Mouse (Mus musculus): ENCODE results near the gene Lrr1. TPM values are rescaled to one million over a fixed set of nuclear protein-coding genes. Genes with fewer than 3 reads are reported as not detected.

Lrr1 gene
- polyA plus RNA-seq, 1 experiment from 2014 or later, result 33.8 TPM

DNA sequence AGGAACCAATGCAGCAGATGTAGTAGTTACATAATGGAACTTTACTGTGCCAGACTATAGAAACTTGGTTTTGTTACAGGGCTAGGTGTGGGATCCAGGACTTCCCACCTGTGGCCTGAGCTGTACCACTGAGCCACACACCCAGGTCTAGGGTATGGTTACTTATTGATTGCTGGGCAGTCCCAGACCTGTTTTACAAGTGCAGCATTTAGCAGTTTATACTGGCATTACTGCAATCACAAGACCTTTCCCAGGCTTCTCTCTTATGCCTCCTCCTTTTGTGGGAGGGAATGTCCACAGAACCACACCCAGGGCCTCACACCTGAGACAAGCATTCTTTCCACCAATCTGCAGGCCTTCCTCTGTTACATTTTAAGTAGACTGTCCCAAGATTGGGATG, 30.4 kb downstream of the Lrr1 start:
- no peak overlapping the region for H3K4me3 ChIP-seq (ENCODE audit: low read depth, low read length)
- no peak overlapping the region for H3K9ac ChIP-seq (ENCODE audit: low read length)
- H3K4me1 ChIP-seq (replicated peaks; ENCODE audit: control insufficient read depth, insufficient read depth, low read length), result no peaks in the 10 kb centered on the region
- DNase-seq (ENCODE audit: low spot score) (no peak), ATAC-seq (replicated peaks; ENCODE audit: low FRiP score) (no peak)
- H3K4me2 ChIP-seq (ENCODE audit: low read depth, low read length, severe bottlenecking), result no peak overlapping the region
- no peaks in the 10 kb centered on the region for H3K9me3 ChIP-seq (ENCODE audit: control insufficient read depth, low read length)
- H3K27ac ChIP-seq (ENCODE audit: low read depth, low read length), result no peak overlapping the region
- H3K36me3 ChIP-seq (ENCODE audit: control insufficient read depth, insufficient read depth, low read length), result peaks cover 8% of the 10 kb centered on the region
- no peaks in the 10 kb centered on the region for H3K27me3 ChIP-seq (ENCODE audit: control insufficient read depth, insufficient read depth, low read length)

DNA sequence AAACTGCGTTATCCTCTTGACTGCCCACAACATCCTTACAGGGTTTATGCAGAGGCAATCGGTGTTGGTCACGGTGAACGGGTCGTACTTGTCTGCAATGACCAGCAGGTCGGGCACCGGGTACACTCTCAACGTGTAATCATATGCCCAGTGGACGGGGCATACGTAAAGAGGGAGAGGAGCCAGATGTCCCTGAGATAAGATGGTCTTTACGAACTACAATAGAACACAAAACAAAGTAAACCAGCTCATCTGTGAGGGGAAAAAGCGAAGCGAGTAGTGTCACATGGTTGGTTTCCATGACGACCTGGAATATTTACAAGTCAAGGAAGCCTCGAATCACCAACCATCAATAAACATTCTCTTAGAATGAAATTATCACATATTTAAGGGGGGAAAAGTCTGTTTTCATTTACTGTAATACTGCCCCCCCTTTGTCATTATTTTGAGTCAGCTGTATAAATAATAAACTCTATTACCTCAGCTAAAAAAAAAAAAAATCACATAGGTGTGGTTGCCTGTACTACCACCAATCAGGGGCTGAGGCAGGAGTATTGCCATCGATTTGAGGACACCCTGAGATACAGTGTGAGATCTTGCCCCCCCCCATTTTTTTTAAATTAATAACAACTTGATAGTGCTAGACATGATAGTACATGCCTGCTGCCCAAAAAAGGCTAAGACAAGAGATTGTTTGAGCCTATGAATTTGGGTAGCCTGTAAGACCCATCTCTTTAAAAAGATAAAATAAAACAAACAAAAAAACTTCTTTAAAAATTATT, 35.6 kb downstream of the Lrr1 start, which contains the start of gene Gm49384:
Gm49384 (minus strand) TSS at position 216 of the 782 bp plus-strand sequence.
- peak; percentile 43 for DNase-seq (ENCODE audit: low spot score)

DNA sequence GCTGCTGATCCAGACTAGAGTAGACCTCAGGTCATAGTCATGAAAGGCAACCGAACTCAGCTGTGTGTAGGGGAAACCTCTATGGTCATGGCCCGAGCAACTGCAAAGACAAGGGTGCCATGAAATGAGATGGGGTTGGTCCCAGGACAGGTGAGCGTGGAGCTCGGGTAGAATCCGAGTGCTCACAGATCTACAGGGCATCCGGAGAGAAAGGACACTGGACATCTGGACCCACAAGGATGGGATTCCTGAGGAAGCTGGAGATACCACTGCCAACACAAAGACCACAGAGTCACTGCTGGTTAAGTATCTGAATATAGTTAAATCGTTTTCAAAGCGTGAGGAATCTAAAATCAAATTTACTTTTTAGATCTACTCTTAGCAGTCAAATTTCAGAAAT, 38.8 kb downstream of the Lrr1 start:
- Histone ChIP-seq H3K9me3 (ENCODE audit: control insufficient read depth, low read length) (no peaks in the 10 kb centered on the region), H3K27me3 (ENCODE audit: control insufficient read depth, insufficient read depth, low read length) (no peaks in the 10 kb centered on the region), H3K4me2 (ENCODE audit: low read depth, low read length, severe bottlenecking) (no peak overlapping the region), H3K4me3 (ENCODE audit: low read depth, low read length) (no peak overlapping the region), H3K36me3 (ENCODE audit: control insufficient read depth, insufficient read depth, low read length) (peaks cover 9% of the 10 kb centered on the region; the same call in 1 of the 2 replicates), H3K27ac (ENCODE audit: low read depth, low read length) (no peak overlapping the region), H3K9ac (ENCODE audit: low read length) (no peak overlapping the region), H3K4me1 (replicated peaks; ENCODE audit: control insufficient read depth, insufficient read depth, low read length) (no peaks in the 10 kb centered on the region)
- DNase-seq (ENCODE audit: low spot score) (peak; percentile 34), ATAC-seq (replicated peaks; ENCODE audit: low FRiP score) (no peak)
- WGBS, result 92% methylated on average over 8 of the region's 8 CpGs

More for the DNA sequence above, 35.6 kb downstream of the Lrr1 start, which contains the start of gene Gm49384:
- Histone ChIP-seq H3K4me2 (ENCODE audit: low read depth, low read length, severe bottlenecking) (no peak within 1 kb of the TSS), H3K4me3 (ENCODE audit: low read depth, low read length) (no peak within 1 kb of the TSS), H3K9me3 (ENCODE audit: control insufficient read depth, low read length) (no peaks in the 10 kb centered on the region), H3K9ac (ENCODE audit: low read length) (no peak within 1 kb of the TSS), H3K4me1 (replicated peaks; ENCODE audit: control insufficient read depth, insufficient read depth, low read length) (no peaks in the 10 kb centered on the region), H3K27me3 (ENCODE audit: control insufficient read depth, insufficient read depth, low read length) (no peaks in the 10 kb centered on the region), H3K27ac (ENCODE audit: low read depth, low read length) (no peak within 1 kb of the TSS), H3K36me3 (ENCODE audit: control insufficient read depth, insufficient read depth, low read length) (peaks cover 11% of the 10 kb centered on the region)
- WGBS, result 90% methylated on average over 16 of the region's 16 CpGs
- no peak; the same call in 1 of the 2 replicates for ATAC-seq (replicated peaks; ENCODE audit: low FRiP score)

DNA sequence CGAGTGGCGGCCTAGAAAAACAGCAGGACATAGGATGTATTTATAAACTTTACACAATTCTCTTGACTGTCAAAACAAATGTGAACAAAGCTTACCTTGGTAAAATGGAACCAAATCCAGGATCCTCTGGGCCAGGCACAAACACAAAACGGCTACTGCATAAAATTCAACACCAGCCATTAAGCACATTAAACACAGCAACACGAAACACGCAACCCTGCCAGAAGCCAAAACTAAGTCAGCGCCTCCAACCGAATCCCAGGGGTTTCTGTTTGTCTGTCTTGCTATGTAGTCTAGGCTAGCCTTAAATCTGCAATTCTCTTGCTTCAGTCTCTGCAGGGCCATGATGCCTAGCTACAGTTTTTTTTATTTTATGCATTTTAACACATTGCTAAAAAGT, 39.3 kb downstream of the Lrr1 start:
- Histone ChIP-seq H3K9ac (ENCODE audit: low read length) (no peak overlapping the region), H3K9me3 (ENCODE audit: control insufficient read depth, low read length) (no peaks in the 10 kb centered on the region), H3K27me3 (ENCODE audit: control insufficient read depth, insufficient read depth, low read length) (no peaks in the 10 kb centered on the region), H3K4me3 (ENCODE audit: low read depth, low read length) (no peak overlapping the region), H3K36me3 (ENCODE audit: control insufficient read depth, insufficient read depth, low read length) (peaks cover 10% of the 10 kb centered on the region; the same call in 1 of the 2 replicates), H3K27ac (ENCODE audit: low read depth, low read length) (no peak overlapping the region), H3K4me2 (ENCODE audit: low read depth, low read length, severe bottlenecking) (no peak overlapping the region), H3K4me1 (replicated peaks; ENCODE audit: control insufficient read depth, insufficient read depth, low read length) (no peaks in the 10 kb centered on the region)
- 94% methylated on average over 7 of the region's 7 CpGs for WGBS
- no peak for ATAC-seq (replicated peaks; ENCODE audit: low FRiP score)
- DNase-seq (ENCODE audit: low spot score), result peak; percentile 28

DNA sequence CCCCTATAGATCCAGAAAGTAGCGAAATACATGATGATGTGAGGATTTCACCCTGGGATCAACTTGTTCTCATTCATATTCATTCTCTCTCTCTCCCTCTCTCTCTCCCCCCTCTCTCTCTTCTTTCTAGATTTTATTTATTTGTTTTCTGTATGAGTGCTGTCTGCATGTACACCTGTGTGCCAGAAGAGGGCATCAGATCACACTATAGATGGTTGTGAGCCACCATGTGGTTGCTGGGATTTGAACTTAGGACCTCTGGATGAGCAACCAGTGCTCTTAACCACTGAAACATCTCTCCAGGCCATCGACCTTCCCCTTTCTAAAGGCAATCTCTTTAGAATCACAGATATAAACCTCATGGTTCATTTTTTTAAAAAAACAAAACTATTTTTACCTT, 39.9 kb downstream of the Lrr1 start:
- no peaks in the 10 kb centered on the region for H3K27me3 ChIP-seq (ENCODE audit: control insufficient read depth, insufficient read depth, low read length)
- ATAC-seq (replicated peaks; ENCODE audit: low FRiP score) (no peak), DNase-seq (ENCODE audit: low spot score) (peak; percentile 41)
- no peaks in the 10 kb centered on the region for H3K9me3 ChIP-seq (ENCODE audit: control insufficient read depth, low read length)
- no peak overlapping the region for H3K4me3 ChIP-seq (ENCODE audit: low read depth, low read length)
- no peak overlapping the region for H3K9ac ChIP-seq (ENCODE audit: low read length)
- no peaks in the 10 kb centered on the region for H3K4me1 ChIP-seq (replicated peaks; ENCODE audit: control insufficient read depth, insufficient read depth, low read length)
- peaks cover 10% of the 10 kb centered on the region; the same call in 1 of the 2 replicates for H3K36me3 ChIP-seq (ENCODE audit: control insufficient read depth, insufficient read depth, low read length)
- H3K4me2 ChIP-seq (ENCODE audit: low read depth, low read length, severe bottlenecking), result no peak overlapping the region
- H3K27ac ChIP-seq (ENCODE audit: low read depth, low read length), result no peak overlapping the region
- 90% methylated on average over 2 of the region's 2 CpGs for WGBS

DNA sequence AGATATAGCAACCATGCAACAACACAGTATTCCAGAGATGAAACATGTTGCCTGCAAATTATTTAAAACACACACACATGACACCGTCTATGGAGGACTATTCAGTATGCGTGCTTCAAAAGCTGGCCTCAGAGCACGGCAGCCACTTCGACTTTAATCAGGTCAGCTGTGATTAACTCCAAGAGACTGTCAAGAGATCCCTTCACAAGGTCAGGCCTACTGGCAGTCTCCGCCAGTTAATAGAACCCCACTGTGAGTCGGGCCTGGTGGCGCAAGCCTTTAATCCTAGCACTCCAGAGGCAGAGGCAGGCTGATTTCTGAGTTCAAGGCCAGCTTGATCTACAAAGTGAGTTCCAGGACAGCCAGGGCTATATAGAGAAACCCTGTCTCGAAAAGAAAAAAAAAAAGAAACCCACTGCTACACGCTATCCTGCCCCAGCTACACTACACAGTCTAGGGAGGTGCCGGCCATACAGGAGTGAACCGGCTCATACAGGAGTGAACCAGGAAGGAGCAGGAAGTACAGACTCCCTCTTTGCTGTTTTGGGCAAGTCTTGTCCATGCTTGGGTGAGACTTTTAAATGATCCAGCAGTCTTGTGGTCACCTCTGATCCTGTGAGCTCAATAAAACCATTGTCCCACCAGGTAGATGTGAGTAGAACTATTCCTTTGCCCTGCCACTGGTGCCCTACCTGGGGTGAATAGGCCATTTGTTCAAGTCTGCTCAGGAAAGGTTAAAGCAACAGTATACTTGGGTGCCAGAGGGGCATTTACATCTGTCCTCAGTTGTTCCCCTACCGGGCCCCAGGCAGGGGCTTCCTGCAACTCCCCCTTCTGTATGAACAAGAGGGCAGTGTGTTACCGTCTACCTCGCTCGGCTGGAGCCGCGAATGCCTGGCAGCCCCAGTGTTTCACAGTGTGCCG, 41.7 kb downstream of the Lrr1 start:
- H3K9me3 ChIP-seq (ENCODE audit: control insufficient read depth, low read length), result no peaks in the 10 kb centered on the region
- no peak overlapping the region for H3K9ac ChIP-seq (ENCODE audit: low read length)
- ATAC-seq (replicated peaks; ENCODE audit: low FRiP score) (0 out of 2 replicates have a peak, but pooled peaks have one; percentile 16), DNase-seq (ENCODE audit: low spot score) (peak; percentile 49)
- no peak overlapping the region for H3K27ac ChIP-seq (ENCODE audit: low read depth, low read length)
- no peak overlapping the region for H3K4me3 ChIP-seq (ENCODE audit: low read depth, low read length)
- no peak overlapping the region for H3K4me2 ChIP-seq (ENCODE audit: low read depth, low read length, severe bottlenecking)
- WGBS, result 91% methylated on average over 18 of the region's 18 CpGs
- H3K36me3 ChIP-seq (ENCODE audit: control insufficient read depth, insufficient read depth, low read length), result peaks cover 12% of the 10 kb centered on the region; the same call in 1 of the 2 replicates
- H3K4me1 ChIP-seq (replicated peaks; ENCODE audit: control insufficient read depth, insufficient read depth, low read length), result no peaks in the 10 kb centered on the region
- H3K27me3 ChIP-seq (ENCODE audit: control insufficient read depth, insufficient read depth, low read length), result no peaks in the 10 kb centered on the region

DNA sequence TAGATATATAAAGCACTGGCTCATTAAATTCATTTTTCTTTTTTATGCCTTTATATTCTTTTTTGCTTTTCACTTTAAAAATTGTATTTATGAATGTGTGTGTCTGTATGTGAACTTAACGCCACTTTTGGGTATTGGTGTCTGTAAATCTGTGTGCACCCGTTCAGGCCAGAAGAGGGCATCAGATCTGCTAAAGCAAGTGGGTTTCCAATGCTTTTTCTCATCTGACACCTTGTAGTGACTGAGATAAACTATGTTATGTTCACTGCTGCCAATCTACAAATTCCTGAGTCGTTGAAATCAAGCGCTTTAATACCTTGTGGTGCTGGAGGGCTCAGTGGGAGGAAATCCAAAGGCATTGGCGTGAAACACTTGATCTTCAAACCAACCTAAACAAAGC, 42.4 kb downstream of the Lrr1 start:
- Histone ChIP-seq H3K4me1 (replicated peaks; ENCODE audit: control insufficient read depth, insufficient read depth, low read length) (no peaks in the 10 kb centered on the region), H3K36me3 (ENCODE audit: control insufficient read depth, insufficient read depth, low read length) (peaks cover 12% of the 10 kb centered on the region; the same call in 1 of the 2 replicates), H3K27ac (ENCODE audit: low read depth, low read length) (no peak overlapping the region), H3K9me3 (ENCODE audit: control insufficient read depth, low read length) (no peaks in the 10 kb centered on the region), H3K4me2 (ENCODE audit: low read depth, low read length, severe bottlenecking) (no peak overlapping the region), H3K4me3 (ENCODE audit: low read depth, low read length) (no peak overlapping the region), H3K27me3 (ENCODE audit: control insufficient read depth, insufficient read depth, low read length) (no peaks in the 10 kb centered on the region), H3K9ac (ENCODE audit: low read length) (no peak overlapping the region)
- 90% methylated on average over 5 of the region's 5 CpGs for WGBS
- DNase-seq (ENCODE audit: low spot score) (peak; percentile 25), ATAC-seq (replicated peaks; ENCODE audit: low FRiP score) (no peak)

DNA sequence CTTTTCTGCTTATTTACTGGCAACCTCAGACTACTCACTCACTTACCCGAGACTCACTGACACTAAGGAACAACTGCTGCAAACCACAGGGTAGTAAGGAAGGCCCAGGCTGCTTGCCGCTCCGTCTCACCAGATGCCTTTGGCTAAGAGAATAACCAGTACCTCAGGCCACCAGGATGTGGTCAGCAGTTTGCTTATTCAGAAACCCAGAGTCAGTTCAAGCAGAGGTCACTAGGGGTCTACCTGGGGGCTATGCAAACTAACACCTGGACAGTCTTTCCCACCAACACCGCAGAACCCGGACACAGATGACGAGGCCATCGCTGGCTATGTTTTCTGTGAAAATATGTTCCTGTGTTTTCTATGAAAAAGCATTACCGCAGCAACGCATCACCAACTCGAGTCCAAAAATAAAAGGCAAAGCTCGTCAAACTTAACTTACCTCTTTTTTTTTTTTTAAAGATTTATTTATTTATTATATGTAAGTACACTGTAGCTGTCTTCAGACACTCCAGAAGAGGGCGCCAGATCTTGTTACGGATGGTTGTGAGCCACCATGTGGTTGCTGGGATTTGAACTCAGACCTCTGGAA, 44.7 kb downstream of the Lrr1 start:
- Histone ChIP-seq H3K4me2 (ENCODE audit: low read depth, low read length, severe bottlenecking) (no peak overlapping the region), H3K27ac (ENCODE audit: low read depth, low read length) (no peak overlapping the region), H3K9me3 (ENCODE audit: control insufficient read depth, low read length) (no peaks in the 10 kb centered on the region), H3K27me3 (ENCODE audit: control insufficient read depth, insufficient read depth, low read length) (no peaks in the 10 kb centered on the region), H3K4me1 (replicated peaks; ENCODE audit: control insufficient read depth, insufficient read depth, low read length) (no peaks in the 10 kb centered on the region), H3K36me3 (ENCODE audit: control insufficient read depth, insufficient read depth, low read length) (peaks cover 12% of the 10 kb centered on the region; the same call in 1 of the 2 replicates), H3K9ac (ENCODE audit: low read length) (no peak overlapping the region), H3K4me3 (ENCODE audit: low read depth, low read length) (no peak overlapping the region)
- WGBS, result 94% methylated on average over 13 of the region's 13 CpGs
- no peak for DNase-seq (ENCODE audit: low spot score)
- no peak for ATAC-seq (replicated peaks; ENCODE audit: low FRiP score)

Measured in forebrain, embryonic 11.5 days (tissue).